ENCODE assay signal across 8 mouse cellular contexts in genomic region chr6:125165328-125165891, GRCm38 (mm10). TPM values are rescaled to one million over a fixed set of nuclear protein-coding genes. Genes with fewer than 3 reads are reported as not detected.
DNase-seq lines count a peak whose midpoint lies in the region; ATAC-seq lines count a peak whose summit lies in the region.

No protein-coding gene starts in this region.

- peak overlapping the region; percentile 96 for H3K4me2 ChIP-seq in hindbrain, embryonic 12.5 days (replicated peaks)

- peak; percentile 93 for ATAC-seq in hindbrain, embryonic 12.5 days (ENCODE audit: low FRiP score)

- peaks cover 48% of the 10 kb centered on the region for H3K36me3 ChIP-seq in hindbrain, embryonic 12.5 days

- peak overlapping the region; percentile 92 for H3K4me3 ChIP-seq in hindbrain, embryonic 12.5 days

- H3K27me3 ChIP-seq in hindbrain, embryonic 12.5 days: no peaks in the 10 kb centered on the region

- H3K27ac ChIP-seq in hindbrain, embryonic 12.5 days: peak overlapping the region; percentile 95

- under 1% methylated on average over 36 of the region's 36 CpGs for WGBS in hindbrain, embryonic 12.5 days

- DNase-seq in Muller cell, postnatal 12 days (ENCODE audit: inconsistent ontology term): peak; percentile 99
- peak; percentile 99 for DNase-seq in cerebellum, adult 9-11 months
- peak; percentile 96 to 99 for DNase-seq in frontal cortex, adult 2 months (ENCODE audit: extremely low spot score in 1 of 2, low spot score in 1 of 2)
- DNase-seq in layer of hippocampus, postnatal 25 days (ENCODE audit: extremely low spot score in 1 of 2, low spot score in 1 of 2): peak; percentile 92 to 96
- DNase-seq in lung, postnatal 25 days (ENCODE audit: low spot score): peak; percentile 98
- DNase-seq in retina, embryonic 14.5 days (ENCODE audit: low spot score): peak; percentile 98
- peak; percentile 96 for DNase-seq in thymus, postnatal 4 days

- H3K9ac ChIP-seq in hindbrain, embryonic 12.5 days: peak overlapping the region; percentile 98

- H3K4me1 ChIP-seq in hindbrain, embryonic 12.5 days: peaks cover 39% of the 10 kb centered on the region

- H3K9me3 ChIP-seq in hindbrain, embryonic 12.5 days (replicated peaks): no peaks in the 10 kb centered on the region

RNA-seq across cellular contexts. Expression of gene Gapdh, which starts 0.9 kb away (rescaled TPM):
- 4,623 and 6,295 TPM in 2 replicates for polyA plus RNA-seq in frontal cortex, adult 2 months (2012; rRNA removed)
- 1,498 and 1,567 TPM in 2 replicates for polyA plus RNA-seq in hindbrain, embryonic 12.5 days (2016; fragmentation: Nextera tagmentation; extraction: Ambion mirVana)
- 1,000 to 10,000 TPM; 2,323 to 2,636 TPM for total RNA-seq in layer of hippocampus, postnatal 25 days (2021)

RNA-seq across cellular contexts. Expression of gene Iffo1, which starts 20.4 kb away (rescaled TPM):
- 86.9 and 94.3 TPM in 2 replicates for polyA plus RNA-seq in frontal cortex, adult 2 months (2012; rRNA removed)
- 19.2 and 21.3 TPM in 2 replicates for polyA plus RNA-seq in hindbrain, embryonic 12.5 days (2016; fragmentation: Nextera tagmentation; extraction: Ambion mirVana)
- 10 to 100 TPM; 63.4 to 77.7 TPM for total RNA-seq in layer of hippocampus, postnatal 25 days (2021)

RNA-seq across cellular contexts. Expression of gene Ncapd2, which starts 26.1 kb away (rescaled TPM):
- polyA plus RNA-seq in frontal cortex, adult 2 months (2012; rRNA removed): 51.7 and 53.6 TPM in 2 replicates
- 140 and 142 TPM in 2 replicates for polyA plus RNA-seq in hindbrain, embryonic 12.5 days (2016; fragmentation: Nextera tagmentation; extraction: Ambion mirVana)
- 10 to 100 TPM; 24.1 to 27.6 TPM for total RNA-seq in layer of hippocampus, postnatal 25 days (2021)

RNA-seq across cellular contexts. Expression of gene Mrpl51, which starts 26.2 kb away (rescaled TPM):
- polyA plus RNA-seq in frontal cortex, adult 2 months (2012; rRNA removed): 46.7 and 48.7 TPM in 2 replicates
- 163 and 165 TPM in 2 replicates for polyA plus RNA-seq in hindbrain, embryonic 12.5 days (2016; fragmentation: Nextera tagmentation; extraction: Ambion mirVana)
- 10 to 100 TPM; 64.4 to 66.0 TPM for total RNA-seq in layer of hippocampus, postnatal 25 days (2021)

RNA-seq across cellular contexts. Expression of gene Nop2, which starts 33.7 kb away (rescaled TPM):
- polyA plus RNA-seq in frontal cortex, adult 2 months (2012; rRNA removed): 22.0 and 22.3 TPM in 2 replicates
- polyA plus RNA-seq in hindbrain, embryonic 12.5 days (2016; fragmentation: Nextera tagmentation; extraction: Ambion mirVana): 48.1 and 54.2 TPM in 2 replicates
- 10 to 100 TPM; 29.5 TPM for total RNA-seq in layer of hippocampus, postnatal 25 days (2021)

Comparison
In these comparisons a context has a peak if more than half of its experiments do, and no peak if none do; other contexts are left out.
1. Peak in every context shown above with its lines: DNase-seq, ATAC-seq, H3K4me3 ChIP-seq and H3K27ac ChIP-seq.